Mouse (Mus musculus) cerebellum, adult 9-11 months (tissue): ENCODE measurements around the gene Tas2r136.

Experiments
- DNase-seq: peaks from one replicate; pipeline ENCODE4 v3.0.0; 2022

Tas2r136 gene

DNA sequence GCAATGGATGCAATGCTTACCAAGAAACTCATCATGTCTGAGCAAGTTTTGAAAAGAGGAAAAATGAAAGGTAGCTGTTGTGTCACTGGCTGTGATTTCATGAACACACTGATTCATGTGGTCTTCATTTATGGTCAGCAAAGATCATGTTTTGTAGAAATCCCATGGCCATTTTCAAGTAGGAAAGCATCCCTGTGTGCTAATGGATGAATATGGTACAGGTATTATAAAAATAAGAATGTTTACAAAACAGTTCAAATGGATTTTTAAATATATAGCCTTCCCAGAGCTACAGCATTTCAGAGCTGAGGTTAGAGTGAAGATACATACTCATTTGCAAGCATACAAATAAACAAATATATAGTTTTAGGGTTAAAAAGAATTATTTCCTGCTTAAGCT, at the start of gene Tas2r136:
Gene Tas2r136 (minus strand): TSS at position 101 of the 400 bp plus-strand sequence.
- DNase-seq, result no peak

GRCm38 (mm10) chr6:132802518-132802917, 24.6 kb upstream of the Tas2r136 start, which contains the start of gene Tas2r117:
Gene Tas2r117 (plus strand): TSS chr6:132802818.
- no peak for DNase-seq

GRCm38 (mm10) chr6:132795393-132795792, 17.4 kb upstream of the Tas2r136 start:
- DNase-seq, result no peak

GRCm38 (mm10) chr6:132761831-132762230, 16.1 kb downstream of the Tas2r136 start, which contains the start of gene Tas2r102:
Gene Tas2r102 (plus strand): TSS chr6:132762131.
- no peak for DNase-seq

GRCm38 (mm10) chr6:132754430-132754829, 23.5 kb downstream of the Tas2r136 start, which contains the start of gene Tas2r124:
Gene Tas2r124 (plus strand): TSS chr6:132754730.
- DNase-seq, result no peak

GRCm38 (mm10) chr6:132750206-132750605, 27.8 kb downstream of the Tas2r136 start:
- DNase-seq, result no peak

DNA sequence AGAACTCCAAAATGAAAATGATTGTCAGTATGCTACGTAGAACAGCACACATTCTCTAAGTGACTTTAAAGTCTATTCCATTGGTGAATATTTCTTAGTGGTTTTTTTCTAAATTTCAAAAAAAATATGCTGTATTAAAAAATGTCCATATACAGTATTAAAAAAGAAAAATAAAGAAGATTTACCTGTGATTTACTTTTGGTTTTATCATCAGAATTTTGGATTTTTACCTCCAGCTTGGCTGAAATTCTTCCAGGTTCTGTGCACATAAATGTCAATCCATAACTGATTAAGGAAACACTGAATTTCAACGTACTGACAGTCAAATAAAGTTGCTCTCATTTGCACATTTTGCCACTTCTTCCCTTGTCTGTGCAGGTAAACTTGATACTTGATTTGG, 40.0 kb downstream of the Tas2r136 start, which contains the start of gene Tas2r115:
Gene Tas2r115 (minus strand): TSS at position 101 of the 400 bp plus-strand sequence.
- DNase-seq, result no peak
